Mouse (Mus musculus) kidney, postnatal 10 days (tissue): ENCODE measurements around the gene Pcif1.

Experiments used
- DNase-seq: peaks from one replicate; pipeline ENCODE4 v3.0.0; 2021; ENCODE audit warnings: mixed read lengths

The Pcif1 gene

GRCm38 (mm10) chr2:164894644-164895043 is 15.5 kb downstream of the Pcif1 start:
- no peak for DNase-seq

DNA sequence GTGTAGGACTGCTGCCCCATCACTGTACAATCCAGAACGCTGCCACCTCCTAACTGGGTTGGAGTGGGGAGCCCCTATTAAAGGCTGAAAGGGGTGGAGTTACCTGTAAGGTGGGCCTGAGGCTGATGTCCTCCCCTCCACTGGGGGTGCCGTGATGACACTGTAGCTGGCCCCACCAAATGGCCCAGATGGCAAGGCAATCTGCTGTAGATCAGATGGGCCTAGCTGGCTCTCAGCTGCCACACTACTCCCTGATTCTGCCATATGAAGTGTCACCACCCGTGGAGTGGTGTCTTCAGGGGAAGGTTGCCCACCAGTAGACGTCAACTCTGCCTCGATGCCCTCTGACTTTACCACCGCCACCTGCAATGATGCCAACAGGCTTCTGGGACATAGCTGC is 16.8 kb downstream of the Pcif1 start:
- no peak for DNase-seq

DNA sequence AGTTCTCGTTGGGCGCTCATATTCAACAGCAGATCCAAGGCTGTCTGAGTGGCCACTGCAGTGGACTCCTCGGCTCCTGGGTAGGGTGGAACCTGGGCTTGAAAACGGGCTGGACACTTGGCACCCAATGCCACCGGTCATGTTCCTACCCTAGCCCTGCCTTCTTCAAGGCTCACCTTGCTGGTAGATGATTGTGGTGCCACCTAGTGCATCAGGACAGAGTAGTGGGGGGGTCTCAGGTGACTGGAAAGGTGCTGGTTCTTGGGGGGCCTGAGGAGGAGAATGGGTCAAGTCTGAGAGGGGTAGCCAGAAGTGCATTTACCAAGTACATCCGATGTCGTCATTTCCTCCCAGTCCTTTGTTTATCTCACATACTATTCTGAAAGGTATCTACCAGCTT is 18.9 kb downstream of the Pcif1 start:
- no peak for DNase-seq

DNA sequence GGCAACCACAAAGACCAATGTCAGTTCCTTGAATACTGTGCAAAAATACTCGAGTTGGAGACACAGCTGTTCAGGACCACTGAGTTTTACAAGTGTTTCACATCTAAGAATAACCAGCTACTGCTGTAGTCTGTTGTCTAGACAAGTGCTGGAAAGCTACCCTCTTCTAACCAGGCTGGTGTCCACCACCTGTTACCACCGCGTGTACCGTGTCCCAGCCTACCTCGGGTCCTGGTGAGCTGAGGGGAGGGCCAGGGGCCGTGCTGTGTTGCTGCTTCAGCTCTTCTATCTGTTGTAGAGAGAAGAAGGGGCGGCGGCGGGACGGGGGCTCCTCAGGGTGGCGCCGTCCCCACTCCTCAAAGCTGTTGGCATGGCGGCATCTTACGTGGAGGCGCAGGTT is 19.9 kb downstream of the Pcif1 start:
- DNase-seq, result no peak

DNA sequence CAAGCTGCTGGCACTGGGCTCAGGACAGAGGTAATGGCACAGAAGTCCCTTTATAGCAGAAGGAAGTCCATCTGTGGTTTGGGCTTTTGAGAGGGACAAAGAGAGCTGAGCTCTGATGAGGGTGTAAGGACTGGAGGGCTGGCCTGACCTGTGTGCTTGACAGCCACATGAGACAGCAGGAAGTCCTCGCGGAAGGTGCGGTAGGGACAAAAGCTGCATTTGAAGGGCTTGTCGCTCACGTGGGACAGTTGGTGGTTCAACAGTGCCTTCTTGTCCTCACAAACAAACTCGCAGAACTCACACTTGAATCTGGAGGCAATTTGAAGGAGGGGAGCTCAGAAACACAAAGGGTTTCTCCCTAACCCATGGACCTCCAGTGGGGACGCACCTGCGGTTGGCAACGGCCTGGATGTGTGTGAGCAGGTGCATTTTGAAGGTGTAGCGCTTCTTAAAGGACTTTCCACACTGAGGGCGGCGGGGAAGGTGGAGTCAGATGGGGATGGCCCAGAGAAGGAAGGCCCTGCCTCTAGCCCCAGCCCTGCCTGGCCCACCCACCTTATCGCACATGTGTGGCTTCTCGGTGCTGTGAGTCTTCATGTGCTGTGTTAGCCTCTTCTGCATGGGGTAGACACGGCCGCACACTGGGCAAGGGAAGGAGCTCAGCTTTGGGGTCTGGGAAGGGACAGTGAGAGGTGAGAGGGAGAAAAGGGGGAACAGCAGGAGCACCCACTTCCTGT is 20.8 kb downstream of the Pcif1 start:
- DNase-seq, result no peak

GRCm38 (mm10) chr2:164901380-164901779 is 22.3 kb downstream of the Pcif1 start:
- no peak for DNase-seq

- DNase-seq, result no peak
Observed at GRCm38 (mm10) chr2:164903496-164903895, 24.4 kb downstream of the Pcif1 start.

- DNase-seq, result no peak
Observed at GRCm38 (mm10) chr2:164906071-164906470, 27.0 kb downstream of the Pcif1 start.

GRCm38 (mm10) chr2:164907511-164907910 is 28.4 kb downstream of the Pcif1 start:
- DNase-seq, result no peak

- no peak for DNase-seq
Observed at GRCm38 (mm10) chr2:164908011-164908410, 28.9 kb downstream of the Pcif1 start.

DNA sequence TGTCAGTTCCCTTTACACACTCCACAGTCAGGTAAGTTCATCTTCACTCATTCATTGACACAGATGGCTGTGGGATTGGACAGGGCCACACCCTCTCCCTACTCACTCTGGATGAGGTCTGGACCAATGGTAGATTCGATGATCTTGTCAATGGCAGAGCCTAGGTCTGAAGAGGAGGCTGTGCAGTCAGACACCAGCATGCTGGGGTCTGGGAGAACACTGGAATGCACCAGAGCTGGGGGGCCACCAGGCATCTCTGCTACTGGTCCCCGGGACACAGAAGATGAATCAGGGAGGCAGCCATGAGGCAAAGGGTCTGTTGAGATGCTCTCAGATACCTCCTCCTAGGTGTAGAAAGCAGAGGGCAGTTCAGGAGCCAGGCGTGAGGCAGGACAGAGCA is 30.0 kb downstream of the Pcif1 start:
- no peak for DNase-seq

DNA sequence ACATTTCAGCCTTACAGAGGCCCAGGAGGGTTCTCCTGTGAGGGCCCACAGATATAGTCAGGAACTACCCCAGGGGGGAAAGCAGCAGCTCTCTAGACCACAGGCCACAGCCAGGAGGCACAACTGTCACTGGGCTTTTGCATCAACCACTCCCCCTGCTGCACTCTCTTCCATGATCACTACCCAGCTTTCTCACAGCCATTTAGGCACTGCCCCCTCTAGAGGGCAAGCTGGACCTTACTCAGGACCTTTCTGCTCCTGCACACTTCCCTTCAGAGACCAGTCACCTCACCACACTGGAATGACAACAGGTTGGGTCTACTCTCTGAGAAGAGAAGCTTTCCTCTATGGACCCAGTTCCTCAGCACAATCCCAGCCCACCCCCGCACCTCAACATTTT is 30.4 kb downstream of the Pcif1 start:
- peak; percentile 69 for DNase-seq

- no peak for DNase-seq
Observed at GRCm38 (mm10) chr2:164910360-164911061, 31.4 kb downstream of the Pcif1 start.

GRCm38 (mm10) chr2:164911086-164912048 is 32.3 kb downstream of the Pcif1 start, which contains the start of gene Zfp335:
Gene Zfp335, minus strand, starts transcription at chr2:164911757.
- peak; percentile 97 for DNase-seq

- DNase-seq, result peak; percentile 51
Observed at GRCm38 (mm10) chr2:164912151-164912550, 33.0 kb downstream of the Pcif1 start.

GRCm38 (mm10) chr2:164912749-164913427 is 33.8 kb downstream of the Pcif1 start:
- DNase-seq, result no peak

- DNase-seq, result peak; percentile 55
Observed at GRCm38 (mm10) chr2:164913428-164913786, 34.3 kb downstream of the Pcif1 start.

GRCm38 (mm10) chr2:164916820-164917219 is 37.7 kb downstream of the Pcif1 start:
- DNase-seq, result no peak

DNA sequence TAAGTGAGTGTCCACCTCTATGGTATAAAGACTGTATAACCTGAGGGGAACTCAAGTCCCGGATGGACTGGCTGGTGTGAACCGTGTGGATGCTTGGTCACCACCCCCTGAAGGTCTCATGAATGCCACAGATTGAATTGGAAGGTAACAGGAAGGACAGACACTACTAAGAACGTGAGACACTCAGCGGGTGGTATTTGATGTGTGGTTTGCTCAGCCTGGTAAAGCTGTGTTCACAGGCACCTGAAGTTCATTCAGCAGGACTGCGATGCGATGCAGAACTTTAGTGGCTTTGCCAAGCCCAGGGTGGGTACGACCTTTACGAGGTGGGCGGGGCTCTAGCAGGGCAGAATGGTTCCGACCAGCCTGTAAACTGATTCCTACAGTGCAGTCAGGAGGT is 38.3 kb downstream of the Pcif1 start:
- no peak for DNase-seq

DNA sequence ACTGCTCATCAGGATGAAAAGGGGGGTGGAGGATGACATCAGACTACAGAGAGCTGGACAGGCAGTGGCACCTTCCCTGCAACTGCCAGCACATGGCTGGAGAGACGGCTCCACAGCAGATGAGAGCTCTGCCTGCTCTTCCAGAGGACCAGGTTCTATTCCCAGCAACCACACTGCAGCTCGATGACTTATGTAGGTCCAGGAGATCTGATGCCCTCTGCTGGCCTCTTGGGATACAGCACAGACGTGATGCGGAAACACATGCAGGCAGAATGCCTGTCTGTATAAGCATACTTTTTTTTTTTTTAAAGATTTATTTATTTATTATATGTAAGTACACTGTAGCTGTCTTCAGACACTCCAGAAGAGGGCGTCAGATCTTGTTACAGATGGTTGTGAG is 39.2 kb downstream of the Pcif1 start:
- peak; percentile 55 for DNase-seq

GRCm38 (mm10) chr2:164921984-164922383 is 42.9 kb downstream of the Pcif1 start:
- no peak for DNase-seq

DNA sequence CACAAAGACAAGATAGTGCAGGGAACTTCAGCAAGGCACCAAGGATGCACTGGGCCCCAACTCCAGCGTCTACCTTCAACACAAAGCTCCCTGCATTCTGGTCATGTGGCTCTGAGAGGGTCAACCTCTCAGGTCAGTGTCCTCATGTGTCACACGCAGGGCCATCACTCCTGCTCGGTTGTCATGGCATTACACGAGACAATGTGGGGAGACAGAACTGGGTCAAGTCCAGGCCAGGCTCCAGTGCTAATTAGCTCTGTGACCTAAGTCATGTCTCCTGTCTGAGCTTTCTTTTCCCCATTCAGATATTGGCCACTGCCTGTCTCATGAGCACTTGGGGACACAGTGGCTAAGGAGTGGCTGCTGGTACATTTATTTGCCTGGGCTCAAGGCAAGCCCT is 44.2 kb downstream of the Pcif1 start:
- DNase-seq, result no peak
